Mouse (Mus musculus): ENCODE data around the gene Olfr524. TPM values are rescaled to one million over a fixed set of nuclear protein-coding genes. Genes with fewer than 3 reads are reported as not detected.

Olfr524 gene
- not detected in 2 replicates for polyA plus RNA-seq (2012; ENCODE audit: insufficient read depth, insufficient read length, missing spikeins)

GRCm38 (mm10) chr7:140205864-140206263 lies at the start of gene Olfr524:
TSS of gene Olfr524 (minus strand) at chr7:140205964.
- no peak within 1 kb of the TSS for H3K27ac ChIP-seq (ENCODE audit: insufficient read depth, low read depth, low read length)
- TF ChIP-seq CTCF (IDR thresholded peaks at IDR 0.05; ENCODE audit: low read depth, low read length): no peak
- no peak for TF ChIP-seq POLR2A (IDR thresholded peaks at IDR 0.05; ENCODE audit: borderline replicate concordance, low read depth, low read length)
- H3K4me1 ChIP-seq (ENCODE audit: control insufficient read depth, insufficient read depth, low read length): no peaks in the 10 kb centered on the region
- H3K4me3 ChIP-seq (ENCODE audit: insufficient read depth, low read length): no peak within 1 kb of the TSS

- no peak overlapping the region for H3K4me3 ChIP-seq (ENCODE audit: insufficient read depth, low read length)
- no peak for TF ChIP-seq POLR2A (IDR thresholded peaks at IDR 0.05; ENCODE audit: borderline replicate concordance, low read depth, low read length)
- TF ChIP-seq CTCF (IDR thresholded peaks at IDR 0.05; ENCODE audit: low read depth, low read length): no peak
- no peaks in the 10 kb centered on the region for H3K4me1 ChIP-seq (ENCODE audit: control insufficient read depth, insufficient read depth, low read length)
- H3K27ac ChIP-seq (ENCODE audit: insufficient read depth, low read depth, low read length): no peak overlapping the region
These were observed 48.1 kb upstream of the Olfr524 start for GRCm38 (mm10) chr7:140253780-140254299.

GRCm38 (mm10) chr7:140247216-140247615 lies 41.5 kb upstream of the Olfr524 start, which contains the start of gene 5830411N06Rik:
TSS of gene 5830411N06Rik (plus strand) at chr7:140247284.
- Histone ChIP-seq H3K4me3 (ENCODE audit: insufficient read depth, low read length) (no peak within 1 kb of the TSS), H3K27ac (ENCODE audit: insufficient read depth, low read depth, low read length) (no peak within 1 kb of the TSS), H3K4me1 (ENCODE audit: control insufficient read depth, insufficient read depth, low read length) (no peaks in the 10 kb centered on the region)
- TF ChIP-seq CTCF (IDR thresholded peaks at IDR 0.05; ENCODE audit: low read depth, low read length): no peak
- TF ChIP-seq POLR2A (IDR thresholded peaks at IDR 0.05; ENCODE audit: borderline replicate concordance, low read depth, low read length): no peak

- Histone ChIP-seq H3K4me3 (ENCODE audit: insufficient read depth, low read length) (no peak overlapping the region), H3K27ac (ENCODE audit: insufficient read depth, low read depth, low read length) (no peak overlapping the region), H3K4me1 (ENCODE audit: control insufficient read depth, insufficient read depth, low read length) (no peaks in the 10 kb centered on the region)
- no peak for TF ChIP-seq POLR2A (IDR thresholded peaks at IDR 0.05; ENCODE audit: borderline replicate concordance, low read depth, low read length)
- TF ChIP-seq CTCF (IDR thresholded peaks at IDR 0.05; ENCODE audit: low read depth, low read length): no peak
These were observed 27.9 kb upstream of the Olfr524 start for GRCm38 (mm10) chr7:140233696-140234095.

- Histone ChIP-seq H3K4me3 (ENCODE audit: insufficient read depth, low read length) (no peak overlapping the region), H3K27ac (ENCODE audit: insufficient read depth, low read depth, low read length) (no peak overlapping the region), H3K4me1 (ENCODE audit: control insufficient read depth, insufficient read depth, low read length) (no peaks in the 10 kb centered on the region)
- TF ChIP-seq CTCF (IDR thresholded peaks at IDR 0.05; ENCODE audit: low read depth, low read length) (no peak), POLR2A (IDR thresholded peaks at IDR 0.05; ENCODE audit: borderline replicate concordance, low read depth, low read length) (no peak)
These were observed 25.3 kb upstream of the Olfr524 start for GRCm38 (mm10) chr7:140231026-140231425.

- Histone ChIP-seq H3K27ac (ENCODE audit: insufficient read depth, low read depth, low read length) (no peak overlapping the region), H3K4me3 (ENCODE audit: insufficient read depth, low read length) (no peak overlapping the region), H3K4me1 (ENCODE audit: control insufficient read depth, insufficient read depth, low read length) (no peaks in the 10 kb centered on the region)
- no peak for TF ChIP-seq POLR2A (IDR thresholded peaks at IDR 0.05; ENCODE audit: borderline replicate concordance, low read depth, low read length)
- no peak for TF ChIP-seq CTCF (IDR thresholded peaks at IDR 0.05; ENCODE audit: low read depth, low read length)
These were observed 22.7 kb upstream of the Olfr524 start for GRCm38 (mm10) chr7:140228476-140228875.

- no peak overlapping the region for H3K27ac ChIP-seq (ENCODE audit: insufficient read depth, low read depth, low read length)
- no peaks in the 10 kb centered on the region for H3K4me1 ChIP-seq (ENCODE audit: control insufficient read depth, insufficient read depth, low read length)
- H3K4me3 ChIP-seq (ENCODE audit: insufficient read depth, low read length): no peak overlapping the region
- TF ChIP-seq CTCF (IDR thresholded peaks at IDR 0.05; ENCODE audit: low read depth, low read length) (no peak), POLR2A (IDR thresholded peaks at IDR 0.05; ENCODE audit: borderline replicate concordance, low read depth, low read length) (no peak)
These were observed 18.4 kb upstream of the Olfr524 start for GRCm38 (mm10) chr7:140224209-140224608.

GRCm38 (mm10) chr7:140220375-140220774 lies 14.6 kb upstream of the Olfr524 start:
- TF ChIP-seq POLR2A (IDR thresholded peaks at IDR 0.05; ENCODE audit: borderline replicate concordance, low read depth, low read length) (no peak), CTCF (IDR thresholded peaks at IDR 0.05; ENCODE audit: low read depth, low read length) (no peak)
- H3K4me1 ChIP-seq (ENCODE audit: control insufficient read depth, insufficient read depth, low read length): no peaks in the 10 kb centered on the region
- no peak overlapping the region for H3K27ac ChIP-seq (ENCODE audit: insufficient read depth, low read depth, low read length)
- H3K4me3 ChIP-seq (ENCODE audit: insufficient read depth, low read length): no peak overlapping the region

GRCm38 (mm10) chr7:140219268-140219667 lies 13.5 kb upstream of the Olfr524 start:
- no peak overlapping the region for H3K27ac ChIP-seq (ENCODE audit: insufficient read depth, low read depth, low read length)
- no peak overlapping the region for H3K4me3 ChIP-seq (ENCODE audit: insufficient read depth, low read length)
- H3K4me1 ChIP-seq (ENCODE audit: control insufficient read depth, insufficient read depth, low read length): no peaks in the 10 kb centered on the region
- no peak for TF ChIP-seq POLR2A (IDR thresholded peaks at IDR 0.05; ENCODE audit: borderline replicate concordance, low read depth, low read length)
- no peak for TF ChIP-seq CTCF (IDR thresholded peaks at IDR 0.05; ENCODE audit: low read depth, low read length)

GRCm38 (mm10) chr7:140217967-140218366 lies 12.2 kb upstream of the Olfr524 start, which contains the start of gene Cd163l1:
TSS of gene Cd163l1 (plus strand) at chr7:140218267.
- Histone ChIP-seq H3K4me3 (ENCODE audit: insufficient read depth, low read length) (no peak within 1 kb of the TSS), H3K27ac (ENCODE audit: insufficient read depth, low read depth, low read length) (no peak within 1 kb of the TSS), H3K4me1 (ENCODE audit: control insufficient read depth, insufficient read depth, low read length) (no peaks in the 10 kb centered on the region)
- TF ChIP-seq POLR2A (IDR thresholded peaks at IDR 0.05; ENCODE audit: borderline replicate concordance, low read depth, low read length): no peak
- no peak for TF ChIP-seq CTCF (IDR thresholded peaks at IDR 0.05; ENCODE audit: low read depth, low read length)
